Mouse (Mus musculus): Measurements from ENCODE around the gene Lgals7. TPM values are rescaled to one million over a fixed set of nuclear protein-coding genes. Genes with fewer than 3 reads are reported as not detected.
A peak's percentile ranks its signal among the peaks of the same experiment; 100 is the strongest.

Gene Lgals7
- 0.63 and 1.9 TPM in 2 replicates for polyA plus RNA-seq (2016; fragmentation: Nextera tagmentation; extraction: Ambion mirVana)

DNA sequence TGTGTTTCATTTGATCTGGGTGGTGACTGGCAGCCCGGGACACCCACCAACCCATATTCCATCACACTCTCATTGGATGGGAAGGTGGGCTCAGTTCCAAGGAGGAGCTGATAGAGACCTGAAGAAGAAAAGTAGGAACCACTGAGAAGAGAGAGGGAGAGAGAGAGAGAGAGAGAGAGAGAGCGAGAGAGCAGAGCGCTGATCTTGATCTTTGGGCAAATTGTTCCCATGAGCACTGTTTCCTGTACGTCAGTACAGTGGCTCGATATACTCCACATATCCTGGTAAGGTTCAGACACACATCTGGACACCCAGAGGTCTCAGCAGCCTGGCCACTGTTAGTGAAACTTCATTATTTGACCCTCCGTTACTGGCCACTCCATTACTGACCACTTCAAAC lies at the start of gene Lgals7:
TSS of gene Lgals7 (plus strand) at position 314 of the 400 bp plus-strand sequence.
- Histone ChIP-seq H3K4me3 (no peak within 1 kb of the TSS), H3K27me3 (replicated peaks; ENCODE audit: low read depth, poor library complexity, severe bottlenecking) (no peaks in the 10 kb centered on the region; the same call in none of the 2 replicates), H3K9me3 (no peaks in the 10 kb centered on the region), H3K27ac (replicated peaks) (no peak within 1 kb of the TSS; the same call in 1 of the 2 replicates), H3K4me1 (peaks cover 26% of the 10 kb centered on the region), H3K36me3 (replicated peaks) (no peaks in the 10 kb centered on the region)
- WGBS: 79% methylated on average over 6 of the region's 6 CpGs
- DNase-seq (ENCODE audit: low spot score): no peak

DNA sequence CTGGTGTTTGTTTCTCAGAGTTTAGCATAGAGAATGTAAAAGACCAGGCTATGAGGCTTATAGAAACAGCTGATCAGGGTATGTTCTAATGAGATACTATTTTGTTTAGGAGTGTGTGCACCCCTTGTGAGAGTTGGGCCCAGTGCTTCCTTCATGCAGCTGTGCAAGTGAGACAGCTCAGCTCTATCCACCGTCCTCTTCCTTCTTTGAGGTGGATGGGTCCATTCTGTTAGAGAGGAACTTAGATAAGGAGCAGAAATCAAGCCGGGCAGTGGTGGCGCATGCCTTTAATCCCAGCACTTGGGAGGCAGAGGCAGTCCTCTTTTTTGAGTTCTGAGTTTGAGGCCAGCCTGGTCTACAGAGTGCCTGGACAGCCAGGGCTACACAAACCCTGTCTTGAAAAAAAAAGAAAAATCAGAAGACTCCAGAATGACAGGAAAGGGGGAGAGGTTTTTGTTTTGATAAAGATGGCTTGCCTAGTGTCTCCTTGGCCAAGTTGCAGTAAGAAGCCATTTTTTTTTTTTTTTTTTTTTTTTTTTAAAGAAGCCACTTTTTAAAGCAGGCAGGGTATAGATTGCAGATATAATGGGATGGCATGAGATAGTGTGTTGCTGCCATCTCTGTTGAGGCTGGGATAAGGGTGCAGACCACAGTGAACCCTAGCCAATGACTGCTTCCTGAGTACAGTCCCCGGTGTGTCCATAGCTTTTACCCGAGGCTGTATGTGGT lies 49.2 kb upstream of the Lgals7 start:
- Histone ChIP-seq H3K4me1 (peaks cover 71% of the 10 kb centered on the region), H3K9me3 (no peaks in the 10 kb centered on the region), H3K27me3 (replicated peaks; ENCODE audit: low read depth, poor library complexity, severe bottlenecking) (no peaks in the 10 kb centered on the region), H3K27ac (replicated peaks) (no peak overlapping the region), H3K36me3 (replicated peaks) (peaks cover 78% of the 10 kb centered on the region), H3K4me3 (0 out of 2 replicates have a peak overlapping the region, but pooled peaks have one; percentile 93)
- 91% methylated on average over 5 of the region's 5 CpGs for WGBS
- DNase-seq (ENCODE audit: low spot score): no peak

DNA sequence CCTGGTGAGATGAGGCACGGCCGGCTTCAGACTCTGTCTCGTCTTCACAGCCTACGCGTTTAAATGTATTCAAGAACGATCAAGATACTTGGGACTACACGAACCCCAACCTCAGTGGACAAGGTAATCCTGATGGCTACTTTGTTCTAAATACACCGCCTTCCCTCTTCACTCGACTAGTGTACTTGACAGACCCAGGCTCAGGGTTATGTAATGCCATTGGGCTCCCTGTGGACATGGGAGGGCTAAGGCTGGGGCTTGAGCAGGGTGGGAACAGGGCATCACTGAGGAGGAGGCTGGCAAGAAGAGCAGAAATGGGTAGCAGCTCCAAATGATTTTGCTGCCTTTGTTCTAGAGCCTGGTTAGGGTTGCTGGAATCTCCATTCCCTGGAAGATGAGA lies 48.4 kb upstream of the Lgals7 start:
- H3K4me1 ChIP-seq: peaks cover 79% of the 10 kb centered on the region
- no peaks in the 10 kb centered on the region for H3K9me3 ChIP-seq
- H3K36me3 ChIP-seq (replicated peaks): peaks cover 86% of the 10 kb centered on the region
- no peak for DNase-seq (ENCODE audit: low spot score)
- 93% methylated on average over 9 of the region's 9 CpGs for WGBS
- no peaks in the 10 kb centered on the region for H3K27me3 ChIP-seq (replicated peaks; ENCODE audit: low read depth, poor library complexity, severe bottlenecking)
- H3K4me3 ChIP-seq: peak overlapping the region; percentile 14; the same call in 1 of the 2 replicates
- H3K27ac ChIP-seq (replicated peaks): no peak overlapping the region

DNA sequence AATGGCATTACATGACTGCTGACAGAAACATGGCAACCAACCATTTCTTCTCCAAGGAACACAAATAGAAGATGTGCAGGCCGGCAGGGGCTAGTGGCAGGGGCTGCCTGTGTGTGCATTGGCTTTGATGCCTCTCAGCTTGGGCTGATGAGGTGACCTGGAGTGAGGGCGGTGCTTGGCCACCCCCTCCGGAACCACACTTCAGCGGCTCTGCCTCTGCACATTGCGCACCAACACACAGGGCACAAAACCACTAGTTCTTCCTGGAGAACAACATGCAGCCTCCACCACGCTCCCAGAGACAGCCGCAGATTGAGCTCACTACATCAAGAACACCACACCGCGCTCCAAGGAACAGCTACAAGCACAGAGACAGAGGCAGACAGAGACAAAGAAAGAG lies 47.5 kb upstream of the Lgals7 start:
- H3K36me3 ChIP-seq (replicated peaks): peaks cover 95% of the 10 kb centered on the region
- 90% methylated on average over 9 of the region's 9 CpGs for WGBS
- peaks cover 88% of the 10 kb centered on the region for H3K4me1 ChIP-seq
- H3K9me3 ChIP-seq: no peaks in the 10 kb centered on the region
- H3K4me3 ChIP-seq: no peak overlapping the region
- no peaks in the 10 kb centered on the region for H3K27me3 ChIP-seq (replicated peaks; ENCODE audit: low read depth, poor library complexity, severe bottlenecking)
- DNase-seq (ENCODE audit: low spot score): no peak
- H3K27ac ChIP-seq (replicated peaks): no peak overlapping the region

DNA sequence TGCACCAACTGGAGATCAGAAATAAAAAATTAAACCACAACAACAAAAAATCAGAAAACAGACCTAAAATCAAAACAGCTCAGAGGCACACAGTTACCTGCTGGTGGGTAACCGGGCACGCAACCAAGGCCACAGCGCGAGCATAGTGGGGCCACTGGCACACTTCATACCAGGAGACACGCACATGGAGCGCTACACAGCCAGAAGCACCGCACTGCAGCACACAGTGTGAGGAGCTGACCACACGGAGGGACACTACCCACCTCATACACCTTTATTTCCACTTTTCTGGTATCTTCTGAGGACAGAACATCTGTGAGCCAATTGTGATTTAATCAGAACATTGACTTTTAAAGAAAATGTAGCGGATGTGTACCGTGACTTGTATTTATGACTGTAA lies 46.7 kb upstream of the Lgals7 start:
- H3K4me1 ChIP-seq: peaks cover 90% of the 10 kb centered on the region
- no peaks in the 10 kb centered on the region for H3K27me3 ChIP-seq (replicated peaks; ENCODE audit: low read depth, poor library complexity, severe bottlenecking)
- 95% methylated on average over 10 of the region's 10 CpGs for WGBS
- H3K9me3 ChIP-seq: no peaks in the 10 kb centered on the region
- no peak for DNase-seq (ENCODE audit: low spot score)
- H3K27ac ChIP-seq (replicated peaks): no peak overlapping the region
- H3K4me3 ChIP-seq: peak overlapping the region; percentile 8; the same call in 1 of the 2 replicates
- peaks cover 100% of the 10 kb centered on the region for H3K36me3 ChIP-seq (replicated peaks)

DNA sequence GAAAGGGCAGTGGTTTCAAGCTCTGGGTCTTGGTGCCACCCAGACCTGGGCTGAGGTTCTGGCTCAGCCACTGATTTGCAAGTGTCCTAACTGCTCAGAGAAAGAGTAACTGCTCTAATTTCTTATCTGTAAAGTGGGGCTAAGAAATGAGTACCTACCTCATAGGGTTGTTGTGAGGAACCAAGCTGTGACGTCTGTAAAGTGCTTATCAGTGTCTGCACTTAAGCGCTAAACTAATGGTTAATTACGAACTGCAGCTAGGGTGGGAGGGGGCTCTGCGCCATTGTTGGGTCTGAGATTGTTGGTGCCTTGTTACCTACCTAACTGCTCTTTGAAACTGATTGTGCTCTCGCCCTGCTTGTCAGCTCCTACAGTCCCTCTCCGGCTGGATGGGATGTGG lies 46.1 kb upstream of the Lgals7 start:
- H3K4me1 ChIP-seq: peaks cover 84% of the 10 kb centered on the region
- H3K27me3 ChIP-seq (replicated peaks; ENCODE audit: low read depth, poor library complexity, severe bottlenecking): no peaks in the 10 kb centered on the region
- no peak overlapping the region for H3K27ac ChIP-seq (replicated peaks)
- 80% methylated on average over 6 of the region's 6 CpGs for WGBS
- no peaks in the 10 kb centered on the region for H3K9me3 ChIP-seq
- H3K36me3 ChIP-seq (replicated peaks): peaks cover 100% of the 10 kb centered on the region
- H3K4me3 ChIP-seq: peak overlapping the region; percentile 8; the same call in 1 of the 2 replicates
- no peak for DNase-seq (ENCODE audit: low spot score)

DNA sequence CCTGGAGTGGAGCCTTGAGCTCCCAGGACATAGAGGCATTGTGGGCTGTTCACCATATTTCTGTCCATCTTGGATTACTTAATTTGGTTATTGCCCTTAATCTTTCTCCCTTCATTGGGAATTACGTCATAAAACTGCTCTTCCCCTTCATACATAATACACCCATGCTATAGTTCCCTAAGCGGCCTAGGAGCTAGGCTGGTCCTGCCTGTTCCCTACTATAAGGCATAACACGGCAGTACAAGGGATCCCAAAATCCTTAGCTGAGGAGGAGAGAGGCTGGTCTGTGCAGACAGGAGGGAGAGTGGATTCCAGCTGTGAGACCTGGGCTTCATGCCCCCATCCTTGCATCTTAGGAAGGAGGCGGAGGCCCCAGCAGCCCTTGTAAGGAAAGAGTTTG lies 45.7 kb upstream of the Lgals7 start:
- 86% methylated on average over 4 of the region's 4 CpGs for WGBS
- Histone ChIP-seq H3K27ac (replicated peaks) (no peak overlapping the region), H3K27me3 (replicated peaks; ENCODE audit: low read depth, poor library complexity, severe bottlenecking) (no peaks in the 10 kb centered on the region), H3K36me3 (replicated peaks) (peaks cover 100% of the 10 kb centered on the region), H3K4me1 (peaks cover 79% of the 10 kb centered on the region), H3K4me3 (peak overlapping the region; percentile 25; the same call in 1 of the 2 replicates), H3K9me3 (no peaks in the 10 kb centered on the region)
- DNase-seq (ENCODE audit: low spot score): no peak

DNA sequence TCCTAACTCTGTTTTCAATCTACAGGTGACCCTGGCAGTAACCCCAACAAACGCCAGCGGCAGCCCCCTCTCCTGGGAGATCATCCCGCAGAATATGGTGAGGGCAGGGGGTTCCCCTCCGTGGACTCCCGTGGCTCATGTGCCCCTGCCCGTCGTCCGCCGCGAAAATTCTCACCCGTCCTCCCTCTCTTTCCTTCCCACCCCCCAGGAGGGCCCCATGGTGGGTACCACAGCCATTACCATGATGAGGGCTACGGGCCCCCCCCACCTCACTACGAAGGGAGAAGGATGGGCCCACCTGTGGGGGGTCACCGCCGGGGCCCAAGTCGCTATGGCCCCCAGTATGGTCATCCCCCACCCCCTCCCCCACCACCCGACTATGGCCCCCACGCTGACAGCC lies 45.2 kb upstream of the Lgals7 start:
- H3K4me3 ChIP-seq: peak overlapping the region; percentile 25; the same call in 1 of the 2 replicates
- no peak overlapping the region for H3K27ac ChIP-seq (replicated peaks)
- DNase-seq (ENCODE audit: low spot score): no peak
- WGBS: 88% methylated on average over 18 of the region's 18 CpGs
- peaks cover 100% of the 10 kb centered on the region for H3K36me3 ChIP-seq (replicated peaks)
- H3K9me3 ChIP-seq: no peaks in the 10 kb centered on the region
- peaks cover 74% of the 10 kb centered on the region for H3K4me1 ChIP-seq
- no peaks in the 10 kb centered on the region for H3K27me3 ChIP-seq (replicated peaks; ENCODE audit: low read depth, poor library complexity, severe bottlenecking)

DNA sequence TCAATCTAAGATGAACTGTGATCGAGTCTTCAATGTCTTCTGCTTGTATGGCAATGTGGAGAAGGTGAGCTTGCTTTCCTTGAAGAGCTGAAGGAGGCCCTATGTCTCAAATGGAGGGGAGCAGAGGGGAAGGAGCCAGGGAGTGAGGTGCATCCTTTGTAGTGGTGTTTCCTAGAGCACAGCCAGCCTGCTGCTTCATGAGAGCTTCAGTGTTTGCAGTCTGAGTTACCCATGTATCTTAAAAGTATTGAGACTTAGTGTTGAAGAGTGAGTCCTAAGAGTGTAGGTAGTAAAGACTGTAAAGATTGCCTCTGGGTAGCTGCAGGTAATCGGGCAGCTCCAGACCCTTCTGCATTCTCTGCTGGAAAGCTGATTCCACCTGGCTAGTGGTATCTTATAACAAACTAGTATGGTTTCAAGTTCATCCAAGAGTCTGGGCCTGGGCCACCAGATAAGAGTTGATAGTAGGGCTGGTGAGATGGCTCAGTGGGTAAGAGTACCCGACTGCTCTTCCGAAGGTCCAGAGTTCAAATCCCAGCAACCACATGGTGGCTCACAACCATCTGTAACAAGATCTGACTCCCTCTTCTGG lies 44.7 kb upstream of the Lgals7 start:
- H3K27me3 ChIP-seq (replicated peaks; ENCODE audit: low read depth, poor library complexity, severe bottlenecking): no peaks in the 10 kb centered on the region
- H3K27ac ChIP-seq (replicated peaks): no peak overlapping the region
- 96% methylated on average over 4 of the region's 4 CpGs for WGBS
- H3K4me1 ChIP-seq: peaks cover 69% of the 10 kb centered on the region
- no peak for DNase-seq (ENCODE audit: low spot score)
- no peaks in the 10 kb centered on the region for H3K9me3 ChIP-seq
- H3K36me3 ChIP-seq (replicated peaks): peaks cover 99% of the 10 kb centered on the region
- no peak overlapping the region for H3K4me3 ChIP-seq

DNA sequence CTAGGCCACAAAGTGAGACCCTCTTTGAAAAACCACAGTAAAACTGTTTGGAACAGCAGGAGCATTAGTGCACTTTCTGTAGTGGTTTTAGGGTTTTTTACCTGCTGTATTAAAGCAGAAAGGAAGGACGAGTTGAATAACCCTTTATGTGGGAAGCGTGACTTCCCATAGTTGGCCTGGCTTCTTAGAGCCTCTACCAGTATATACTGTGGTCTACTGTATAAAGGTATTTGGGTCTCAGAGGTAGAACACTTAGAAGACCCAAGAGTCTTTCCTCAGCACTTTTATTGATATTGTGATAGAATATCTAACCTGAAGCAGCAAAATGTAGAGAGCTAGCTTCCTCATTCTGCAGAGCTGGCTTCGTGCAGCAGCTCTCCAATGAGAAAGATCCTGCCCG lies 44.1 kb upstream of the Lgals7 start:
- DNase-seq (ENCODE audit: low spot score): no peak
- Histone ChIP-seq H3K27me3 (replicated peaks; ENCODE audit: low read depth, poor library complexity, severe bottlenecking) (no peaks in the 10 kb centered on the region), H3K4me1 (peaks cover 65% of the 10 kb centered on the region), H3K4me3 (no peak overlapping the region), H3K36me3 (replicated peaks) (peaks cover 93% of the 10 kb centered on the region), H3K27ac (replicated peaks) (no peak overlapping the region), H3K9me3 (no peaks in the 10 kb centered on the region)
- 92% methylated on average over 4 of the region's 4 CpGs for WGBS

DNA sequence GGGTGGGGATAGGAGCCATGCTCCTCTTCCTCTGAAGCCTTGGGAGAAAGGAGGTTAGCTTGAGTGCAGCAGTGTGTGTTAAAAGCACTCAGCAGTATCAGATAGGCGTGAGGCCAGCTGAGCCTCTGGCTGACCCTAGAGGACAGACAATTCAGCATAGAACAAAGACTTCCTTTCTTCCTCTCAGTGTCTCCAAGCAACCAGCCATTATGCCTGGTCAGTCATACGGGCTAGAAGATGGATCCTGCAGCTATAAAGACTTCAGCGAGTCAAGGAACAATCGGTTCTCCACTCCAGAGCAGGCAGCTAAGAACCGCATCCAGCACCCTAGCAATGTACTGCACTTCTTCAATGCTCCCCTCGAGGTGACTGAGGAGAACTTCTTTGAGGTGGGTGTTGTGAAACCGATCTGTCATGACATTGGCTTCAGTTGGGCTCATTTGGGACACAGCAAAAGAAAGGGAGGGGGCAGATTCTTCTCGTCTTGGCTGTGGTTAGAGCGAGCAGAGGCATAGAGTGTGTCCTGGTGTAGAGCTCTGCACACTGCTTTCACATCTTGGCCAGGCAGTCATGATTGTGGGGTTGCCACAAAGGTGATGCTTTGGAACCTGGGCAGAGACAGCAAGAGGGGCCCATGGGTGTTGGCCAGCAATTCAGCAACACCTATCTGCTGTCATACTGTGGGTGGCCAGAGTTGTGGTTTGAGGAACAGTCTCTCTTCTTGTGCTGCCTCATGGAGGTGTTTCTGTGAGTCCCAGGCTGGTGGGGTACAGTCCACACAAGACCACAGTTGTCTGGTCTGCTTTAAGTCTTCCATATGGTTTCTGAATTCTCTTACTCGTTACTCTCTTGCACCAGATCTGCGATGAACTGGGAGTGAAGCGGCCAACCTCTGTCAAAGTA lies 43.0 kb upstream of the Lgals7 start:
- peak; percentile 31 for DNase-seq (ENCODE audit: low spot score)
- peaks cover 62% of the 10 kb centered on the region for H3K4me1 ChIP-seq

DNA sequence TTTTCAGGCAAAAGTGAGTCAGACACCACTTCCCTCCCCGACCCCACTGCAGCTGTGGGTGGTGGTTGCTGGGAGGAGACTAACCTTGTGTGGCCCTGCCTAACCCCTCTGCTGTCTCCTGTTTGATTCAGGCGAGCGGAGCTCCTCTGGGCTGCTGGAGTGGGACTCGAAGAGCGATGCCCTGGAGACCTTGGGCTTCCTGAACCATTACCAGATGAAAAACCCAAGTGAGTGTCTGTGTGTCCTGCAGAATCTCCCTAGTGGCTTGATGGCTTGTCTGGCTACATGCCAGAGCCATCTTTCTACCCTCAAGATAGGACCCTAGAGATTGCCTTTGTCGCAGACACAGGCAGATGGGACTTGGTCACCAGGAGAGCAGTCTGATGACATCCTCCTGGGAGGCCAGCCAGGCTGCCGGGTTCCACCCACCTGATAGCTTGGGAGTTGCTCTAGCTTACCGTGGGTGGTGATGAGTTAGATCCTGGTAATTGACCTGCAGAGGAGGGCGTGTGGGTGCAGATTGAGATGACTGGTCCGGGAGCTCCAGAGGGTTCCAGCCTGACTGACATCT lies 42.3 kb upstream of the Lgals7 start:
- H3K27ac ChIP-seq (replicated peaks): no peak overlapping the region
- no peaks in the 10 kb centered on the region for H3K27me3 ChIP-seq (replicated peaks; ENCODE audit: low read depth, poor library complexity, severe bottlenecking)
- no peak for DNase-seq (ENCODE audit: low spot score)
- peaks cover 75% of the 10 kb centered on the region for H3K36me3 ChIP-seq (replicated peaks)
- no peaks in the 10 kb centered on the region for H3K9me3 ChIP-seq
- peak overlapping the region; percentile 19; the same call in 1 of the 2 replicates for H3K4me3 ChIP-seq
- 81% methylated on average over 10 of the region's 10 CpGs for WGBS
- H3K4me1 ChIP-seq: peaks cover 62% of the 10 kb centered on the region

More for the DNA sequence above, 43.0 kb upstream of the Lgals7 start:
- Histone ChIP-seq H3K9me3 (no peaks in the 10 kb centered on the region), H3K4me3 (peak overlapping the region; percentile 19; the same call in 1 of the 2 replicates), H3K36me3 (replicated peaks) (peaks cover 82% of the 10 kb centered on the region), H3K27me3 (replicated peaks; ENCODE audit: low read depth, poor library complexity, severe bottlenecking) (no peaks in the 10 kb centered on the region), H3K27ac (replicated peaks) (peak overlapping the region; percentile 62)
- WGBS: 65% methylated on average over 12 of the region's 12 CpGs

Measured in embryonic facial prominence, embryonic 10.5 days (tissue).